Mouse (Mus musculus): ENCODE data around the gene Gm43720.
"Not testable (repeated sequence)": the region's sequence is repeated elsewhere in the genome, so short reads cannot be mapped to it uniquely, and the experiment has no call there.

Gm43720 gene

GRCm38 (mm10) chr5:138216632-138217031, 63.1 kb downstream of the Gm43720 start:
- DNase-seq (ENCODE audit: low read depth, low spot score) = not testable (repeated sequence)

Data from brain, embryonic 18.5 days (tissue).